Mouse (Mus musculus): ENCODE measurements around the gene Gjd3.
"Not testable (repeated sequence)": the region's sequence is repeated elsewhere in the genome, so short reads cannot be mapped to it uniquely, and the experiment has no call there.

The Gjd3 gene

GRCm38 (mm10) chr11:98933847-98934246 lies 49.0 kb downstream of the Gjd3 start:
- DNase-seq (ENCODE audit: low read depth, low spot score), result not testable (repeated sequence)

DNA sequence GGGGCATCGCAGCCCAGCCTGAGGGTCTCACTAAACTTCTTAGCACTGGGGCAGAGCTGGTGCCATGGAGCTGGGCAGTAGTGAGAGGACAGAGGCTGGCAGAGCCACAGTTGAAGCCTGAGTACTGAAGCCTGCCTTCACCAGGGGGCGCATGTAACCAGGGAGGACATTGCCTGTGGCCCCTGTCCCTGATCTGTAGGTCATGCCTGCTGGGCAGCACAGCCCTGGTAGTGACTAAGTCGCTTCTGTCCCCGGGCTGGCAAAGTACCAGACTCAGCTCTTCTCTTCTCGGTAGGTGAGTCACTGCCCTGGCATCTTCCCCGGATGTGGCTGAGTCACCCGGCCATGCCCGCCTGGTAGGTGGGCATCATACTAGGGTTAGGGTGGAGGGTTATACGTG lies 49.7 kb downstream of the Gjd3 start:
- DNase-seq (ENCODE audit: low read depth, low spot score), result peak; percentile 68

- DNase-seq (ENCODE audit: low read depth, low spot score), result peak; percentile 42
Observed at GRCm38 (mm10) chr11:98932293-98933091, 50.3 kb downstream of the Gjd3 start.
